Mouse (Mus musculus) heart, adult 9 months (tissue): ENCODE data around the gene Pex26.

Source experiments
- DNase-seq, 2 experiments: peaks; one replicate each; pipeline ENCODE4 v3.0.0; 2022; ENCODE audit warnings: low spot score in 2 of 2

The Pex26 gene

DNA sequence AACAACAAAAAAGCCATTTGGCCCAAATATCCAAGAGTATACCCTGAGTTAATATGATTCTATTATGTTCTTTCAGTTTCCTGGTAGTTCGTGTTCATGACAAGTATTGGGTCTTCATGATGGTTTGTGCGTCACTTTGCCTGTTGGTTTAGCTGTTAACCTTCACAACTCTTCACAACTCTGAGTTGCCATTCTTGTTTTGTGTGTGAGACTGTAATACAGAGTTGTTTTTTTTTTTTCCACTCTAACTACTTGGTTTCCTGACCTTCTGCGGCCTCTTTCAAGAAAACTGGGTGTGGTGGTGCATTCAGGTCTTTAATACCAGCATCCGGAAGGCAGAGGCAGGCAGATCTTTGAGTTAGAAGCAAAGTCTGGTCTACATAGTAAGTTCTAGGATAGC lies 54.7 kb downstream of the Pex26 start:
- DNase-seq: no peak

DNA sequence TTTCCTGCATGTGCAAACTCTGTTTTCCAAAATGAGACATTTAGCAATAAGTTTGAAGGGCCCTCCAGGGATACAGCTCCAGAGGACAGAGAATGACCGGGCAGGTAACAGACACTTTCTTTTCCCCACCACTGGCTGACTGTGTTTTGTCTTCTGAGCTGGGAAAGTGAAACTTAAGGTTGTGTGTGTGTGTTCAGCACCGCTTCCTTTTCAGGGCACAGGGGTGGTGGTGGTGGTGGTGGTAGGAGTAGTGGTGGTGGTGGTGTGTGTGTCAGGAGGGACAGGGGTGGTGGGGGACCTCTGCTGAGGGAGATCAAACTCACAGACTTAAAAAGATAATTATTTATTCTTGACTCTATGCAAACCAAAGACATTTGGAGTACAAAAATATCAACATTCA lies 58.3 kb downstream of the Pex26 start:
- DNase-seq: no peak

DNA sequence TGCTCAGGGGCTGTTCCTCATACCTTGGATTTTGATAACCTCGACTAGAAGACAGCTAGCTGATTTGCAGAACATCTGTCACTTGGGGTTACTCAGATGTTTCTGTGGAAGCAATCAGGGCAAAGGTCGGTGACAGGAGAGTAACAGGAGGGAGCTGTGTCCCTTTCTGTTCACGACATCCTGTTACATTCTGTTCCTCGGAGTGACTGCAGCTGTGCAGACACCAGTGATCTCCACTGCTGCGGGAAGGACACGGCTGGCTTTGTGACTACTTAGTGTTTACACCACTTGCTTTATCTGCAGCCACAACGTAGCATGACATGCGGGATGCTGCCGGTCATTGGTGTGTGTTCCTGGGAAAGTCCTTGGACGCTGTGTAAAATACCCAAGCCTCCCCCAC lies 59.7 kb downstream of the Pex26 start:
- DNase-seq: no peak

DNA sequence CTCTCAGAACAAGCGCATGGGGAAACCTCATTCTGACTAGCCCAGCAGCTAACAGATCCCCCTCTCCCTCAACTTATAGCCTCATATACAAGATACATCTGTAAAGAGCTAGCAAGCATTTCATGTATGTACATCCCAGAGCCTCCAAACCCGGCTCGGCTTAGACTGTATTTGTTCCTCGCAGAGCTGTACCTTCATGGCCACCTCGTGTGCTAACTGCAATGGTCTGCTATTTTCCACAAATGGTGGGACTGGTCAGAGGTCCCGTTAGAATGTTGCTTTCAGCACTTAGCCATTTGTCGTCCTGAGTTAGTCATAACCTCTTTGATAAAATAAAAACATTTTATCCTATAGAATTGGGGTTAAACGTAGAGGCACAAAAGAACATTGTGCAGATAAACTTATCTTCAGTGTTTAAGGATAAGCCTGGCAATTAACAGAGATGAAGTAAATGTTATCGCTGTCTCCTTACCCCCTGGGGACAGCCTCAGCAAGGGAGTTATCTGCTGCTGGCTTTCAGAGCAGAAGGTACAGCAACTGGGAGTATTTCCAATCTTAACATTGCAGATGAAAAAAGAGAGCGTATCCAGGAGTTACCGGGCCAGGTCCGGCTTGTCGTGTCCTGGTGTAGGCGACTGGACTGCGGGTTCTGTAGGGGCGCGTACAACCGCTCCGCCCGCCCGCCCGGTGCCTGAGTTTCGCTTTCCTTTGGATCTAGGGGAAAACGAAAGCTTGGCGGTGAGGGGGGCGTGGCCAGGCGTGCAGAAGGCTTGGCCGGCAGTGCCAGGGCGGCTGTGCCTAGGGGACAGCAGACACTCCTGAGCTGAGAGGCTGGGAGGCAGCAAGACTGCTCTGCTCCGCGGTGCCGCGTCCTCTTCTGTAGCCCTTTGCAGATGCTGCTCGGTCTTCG lies 61.9 kb downstream of the Pex26 start, which contains the start of gene Usp18:
Usp18 (plus strand) TSS at position 780 of the 910 bp plus-strand sequence.
- DNase-seq: peak; percentile 93 to 94

DNA sequence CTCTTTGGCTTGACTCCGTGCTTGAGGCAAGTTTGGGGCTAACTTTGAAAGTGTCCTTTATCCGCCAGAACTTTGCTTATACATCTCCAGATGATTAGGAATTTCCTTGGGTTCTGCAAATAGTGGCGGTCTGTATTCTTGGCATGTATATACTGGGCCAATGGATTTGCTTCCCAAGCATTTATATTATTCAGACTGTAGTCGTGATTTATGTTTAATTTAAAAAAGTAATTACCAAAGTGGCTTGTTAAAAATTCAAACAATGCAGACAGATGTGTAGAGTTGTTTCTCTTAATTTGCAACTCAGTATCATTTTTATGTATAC lies 62.5 kb downstream of the Pex26 start:
- DNase-seq: no peak
